Comparison of ENCODE assay signal across 17 mouse cellular contexts in genomic region chr4:15789854-15790683, GRCm38 (mm10).
A peak's percentile ranks its signal among the peaks of the same experiment; 100 is the strongest.
DNase-seq lines count a peak whose midpoint lies in the region; ATAC-seq lines count a peak whose summit lies in the region.
"Had no signal": no experiment of that assay in that cellular context is flagged by ENCODE, and none has a peak within 500 bp of the region (broad histone marks: within the 10 kb centered on the region; RNA-seq: fewer than 3 reads in every experiment).

No protein-coding gene starts in this region.

- peak; percentile 59 for ATAC-seq in hindbrain, embryonic 11.5 days (ENCODE audit: low FRiP score)
- ATAC-seq in midbrain, embryonic 14.5 days (ENCODE audit: low FRiP score, low TSS enrichment), result 0 out of 2 replicates have a peak, but pooled peaks have one; percentile 25
- no peak; the same call in 1 of the 2 replicates for ATAC-seq in midbrain, embryonic 15.5 days (replicated peaks)
- ATAC-seq in hindbrain, embryonic 13.5 days (ENCODE audit: low FRiP score), result peak; percentile 72

- H3K36me3 ChIP-seq in hindbrain, embryonic 11.5 days (ENCODE audit: control insufficient read depth, insufficient read depth, low read length), result no peaks in the 10 kb centered on the region
- H3K36me3 ChIP-seq in hindbrain, embryonic 10.5 days, result no peaks in the 10 kb centered on the region
- no peaks in the 10 kb centered on the region for H3K36me3 ChIP-seq in midbrain, embryonic 14.5 days (ENCODE audit: control insufficient read depth, insufficient read depth, low read length)
- no peaks in the 10 kb centered on the region for H3K36me3 ChIP-seq in midbrain, embryonic 15.5 days (replicated peaks)
- no peaks in the 10 kb centered on the region for H3K36me3 ChIP-seq in hindbrain, embryonic 13.5 days
- H3K36me3 ChIP-seq: G1E; heart, embryonic 13.5 days had no signal

- DNase-seq in hindbrain, embryonic 11.5 days (ENCODE audit: low spot score), result no peak
- DNase-seq in hindbrain, embryonic 10.5 days (ENCODE audit: low spot score), result no peak
- DNase-seq in midbrain, embryonic 14.5 days, result no peak
- peak; percentile 79 for DNase-seq in brain, adult 2 months (ENCODE audit: low read depth, low spot score)
- DNase-seq in cerebellum, postnatal 14 days, result no peak
- no peak for DNase-seq in kidney, adult 9 months
- DNase-seq: adrenal gland, adult 2 months; cerebellum, adult 18-20 months; heart, postnatal 4 days; kidney, adult 11 months; kidney, postnatal 36 days; left cerebral cortex, postnatal 4 days had no signal

- H3K27ac ChIP-seq in hindbrain, embryonic 11.5 days (ENCODE audit: low read depth, low read length), result no peak overlapping the region
- H3K27ac ChIP-seq in hindbrain, embryonic 10.5 days, result no peak overlapping the region
- H3K27ac ChIP-seq in midbrain, embryonic 14.5 days (replicated peaks; ENCODE audit: low read depth, low read length), result no peak overlapping the region
- H3K27ac ChIP-seq in midbrain, embryonic 15.5 days, result no peak overlapping the region
- H3K27ac ChIP-seq in hindbrain, embryonic 13.5 days, result no peak overlapping the region
- H3K27ac ChIP-seq: heart, embryonic 13.5 days had no signal

- no peak overlapping the region for H3K9ac ChIP-seq in hindbrain, embryonic 11.5 days (ENCODE audit: low read depth, low read length)
- no peak overlapping the region for H3K9ac ChIP-seq in midbrain, embryonic 14.5 days (replicated peaks; ENCODE audit: low read length)
- H3K9ac ChIP-seq in midbrain, embryonic 15.5 days, result no peak overlapping the region
- no peak overlapping the region for H3K9ac ChIP-seq in hindbrain, embryonic 13.5 days
- H3K9ac ChIP-seq: heart, embryonic 13.5 days had no signal

- no peak overlapping the region for H3K4me3 ChIP-seq in hindbrain, embryonic 11.5 days (ENCODE audit: low read depth, low read length)
- no peak overlapping the region for H3K4me3 ChIP-seq in hindbrain, embryonic 10.5 days
- no peak overlapping the region for H3K4me3 ChIP-seq in midbrain, embryonic 14.5 days (replicated peaks; ENCODE audit: low read depth, low read length)
- H3K4me3 ChIP-seq in midbrain, embryonic 15.5 days, result no peak overlapping the region
- H3K4me3 ChIP-seq in hindbrain, embryonic 13.5 days, result no peak overlapping the region
- H3K4me3 ChIP-seq: erythroblast, embryonic 14.5 days; heart, embryonic 13.5 days had no signal

- no peaks in the 10 kb centered on the region for H3K27me3 ChIP-seq in hindbrain, embryonic 11.5 days (ENCODE audit: control insufficient read depth, insufficient read depth, low read length)
- no peaks in the 10 kb centered on the region for H3K27me3 ChIP-seq in hindbrain, embryonic 10.5 days (ENCODE audit: insufficient read depth, poor library complexity, severe bottlenecking)
- H3K27me3 ChIP-seq in midbrain, embryonic 14.5 days (ENCODE audit: control insufficient read depth, insufficient read depth, low read length), result no peaks in the 10 kb centered on the region
- no peaks in the 10 kb centered on the region for H3K27me3 ChIP-seq in midbrain, embryonic 15.5 days (replicated peaks)
- no peaks in the 10 kb centered on the region for H3K27me3 ChIP-seq in hindbrain, embryonic 13.5 days
- H3K27me3 ChIP-seq: heart, embryonic 13.5 days had no signal

- no peaks in the 10 kb centered on the region for H3K4me1 ChIP-seq in hindbrain, embryonic 11.5 days (replicated peaks; ENCODE audit: control insufficient read depth, insufficient read depth, low read length)
- H3K4me1 ChIP-seq in hindbrain, embryonic 10.5 days (replicated peaks), result no peaks in the 10 kb centered on the region
- no peaks in the 10 kb centered on the region for H3K4me1 ChIP-seq in midbrain, embryonic 14.5 days (ENCODE audit: control insufficient read depth, insufficient read depth, low read length)
- no peaks in the 10 kb centered on the region for H3K4me1 ChIP-seq in midbrain, embryonic 15.5 days
- no peaks in the 10 kb centered on the region for H3K4me1 ChIP-seq in hindbrain, embryonic 13.5 days (replicated peaks)
- H3K4me1 ChIP-seq: heart, embryonic 13.5 days had no signal

- H3K4me2 ChIP-seq in hindbrain, embryonic 11.5 days (replicated peaks; ENCODE audit: low read depth, low read length), result no peak overlapping the region
- no peak overlapping the region for H3K4me2 ChIP-seq in midbrain, embryonic 14.5 days (ENCODE audit: low read length)
- no peak overlapping the region for H3K4me2 ChIP-seq in midbrain, embryonic 15.5 days
- H3K4me2 ChIP-seq in hindbrain, embryonic 13.5 days, result no peak overlapping the region
- H3K4me2 ChIP-seq: heart, embryonic 13.5 days had no signal

- WGBS in hindbrain, embryonic 11.5 days, result 74% methylated on average over 2 of the region's 2 CpGs
- WGBS in hindbrain, embryonic 10.5 days, result 84% methylated on average over 2 of the region's 2 CpGs
- WGBS in midbrain, embryonic 14.5 days, result 85% methylated on average over 2 of the region's 2 CpGs
- 79% methylated on average over 2 of the region's 2 CpGs for WGBS in midbrain, embryonic 15.5 days
- WGBS in hindbrain, embryonic 13.5 days, result 81% methylated on average over 2 of the region's 2 CpGs

- no peaks in the 10 kb centered on the region for H3K9me3 ChIP-seq in hindbrain, embryonic 11.5 days (ENCODE audit: control insufficient read depth, low read length)
- no peaks in the 10 kb centered on the region for H3K9me3 ChIP-seq in hindbrain, embryonic 10.5 days
- H3K9me3 ChIP-seq in midbrain, embryonic 14.5 days (ENCODE audit: control insufficient read depth, low read length), result no peaks in the 10 kb centered on the region
- H3K9me3 ChIP-seq in midbrain, embryonic 15.5 days, result no peaks in the 10 kb centered on the region
- no peaks in the 10 kb centered on the region for H3K9me3 ChIP-seq in hindbrain, embryonic 13.5 days
- H3K9me3 ChIP-seq: G1E; heart, embryonic 13.5 days had no signal
